Mouse (Mus musculus) heart, embryonic 13.5 days (tissue): ENCODE data around the gene Kmt5b. TPM values are rescaled to one million over a fixed set of nuclear protein-coding genes. Genes with fewer than 3 reads are reported as not detected.

Experiments
- ATAC-seq: fragments of 200-750 bp; cut with Nextera tagmentation; 2 replicates; pipeline ENCODE4 v1.8.0; 2017; ENCODE audit warnings: moderate TSS enrichment; ENCODE audit not compliant: insufficient number of reproducible peaks, low FRiP score, low TSS enrichment; ENCODE audit errors: extremely low read depth
- H3K27ac ChIP-seq: fragments of 300-500 bp; sonication (generic); replicated peaks from 2 replicates; pipeline ENCODE4 v1.5.1; 2015; ENCODE audit warnings: moderate library complexity, mild to moderate bottlenecking, inconsistent platforms
- H3K27me3 ChIP-seq: fragments of 300-500 bp; sonication (generic); replicated peaks from 2 replicates; pipeline ENCODE4 v1.6.1; 2015; ENCODE audit warnings: mild to moderate bottlenecking, inconsistent platforms
- H3K36me3 ChIP-seq: fragments of 300-500 bp; sonication (generic); 2 replicates; pipeline ENCODE4 v1.6.1; 2015; ENCODE audit warnings: mild to moderate bottlenecking, inconsistent platforms
- H3K4me1 ChIP-seq: fragments of 300-500 bp; sonication (generic); 2 replicates; pipeline ENCODE4 v1.6.1; 2015; ENCODE audit warnings: inconsistent platforms
- H3K4me2 ChIP-seq: fragments of 300-500 bp; sonication (generic); 2 replicates; pipeline ENCODE4 v1.6.1; 2015; ENCODE audit warnings: inconsistent platforms, mild to moderate bottlenecking, moderate library complexity
- H3K4me3 ChIP-seq: fragments of 300-500 bp; sonication (generic); 2 replicates; pipeline ENCODE4 v1.5.1; 2015; ENCODE audit warnings: moderate library complexity, mild to moderate bottlenecking, inconsistent platforms
- H3K9ac ChIP-seq: fragments of 300-500 bp; sonication (generic); 2 replicates; pipeline ENCODE4 v1.6.1; 2015; ENCODE audit warnings: inconsistent platforms, mild to moderate bottlenecking, moderate library complexity
- H3K9me3 ChIP-seq: fragments of 300-500 bp; sonication (generic); 2 replicates; pipeline ENCODE4 v1.6.1; 2016; ENCODE audit warnings: inconsistent platforms
- WGBS: fragments of 180-500 bp; shearing (Covaris S2); methylation state at CpG from one replicate; pipeline ENCODE4 v1.1.7; 2015; ENCODE audit warnings: mixed read lengths; 5-methylcytosine and 5-hydroxymethylcytosine counted together
- polyA plus RNA-seq: library from polyadenylated mRNA; unstranded; fragments of >200 nt; fragmentation: Nextera tagmentation; extraction: Ambion mirVana; gene quantifications from 2 replicates; pipeline ENCODE4 v1.2.1, GENCODE M21; 2015

The Kmt5b gene
- polyA plus RNA-seq, 1 experiment from 2014 or later, result 17.9 TPM

- peak; percentile 87 for ATAC-seq
- peaks cover 8% of the 10 kb centered on the region for H3K36me3 ChIP-seq
- H3K9ac ChIP-seq, result peak overlapping the region; percentile 100
- WGBS, result 1% methylated on average over 60 of the region's 60 CpGs
- no peaks in the 10 kb centered on the region for H3K9me3 ChIP-seq
- peaks cover 23% of the 10 kb centered on the region for H3K4me1 ChIP-seq
- H3K4me3 ChIP-seq, result peak overlapping the region; percentile 97
- peaks cover 10% of the 10 kb centered on the region; the same call in 1 of the 2 replicates for H3K27me3 ChIP-seq
- peak overlapping the region; percentile 100 for H3K27ac ChIP-seq
- peak overlapping the region; percentile 79 for H3K4me2 ChIP-seq
Observed at GRCm38 (mm10) chr19:3768697-3769383, 1.6 kb downstream of the Kmt5b start.

DNA sequence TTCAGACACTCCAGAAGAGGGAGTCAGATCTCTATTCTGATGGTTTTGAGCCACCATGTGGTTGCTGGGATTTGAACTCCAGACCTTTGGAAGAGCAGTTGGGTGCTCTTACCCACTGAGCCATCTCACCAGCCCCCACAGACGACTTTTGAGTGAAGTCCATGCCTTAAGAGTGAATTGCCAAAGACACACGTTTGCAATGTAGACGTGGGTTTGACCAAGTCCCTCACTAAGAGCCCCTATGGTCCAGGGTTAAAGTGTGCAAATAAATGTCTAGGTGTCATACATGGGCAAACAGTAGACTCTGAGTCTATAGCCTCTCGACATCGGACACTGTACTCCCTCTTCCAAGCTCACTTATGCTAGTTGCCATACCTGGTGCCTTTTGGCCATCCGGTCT is 2.3 kb downstream of the Kmt5b start:
- Histone ChIP-seq H3K4me3 (peak overlapping the region; percentile 97), H3K4me2 (peak overlapping the region; percentile 79), H3K4me1 (peaks cover 23% of the 10 kb centered on the region), H3K27me3 (peaks cover 9% of the 10 kb centered on the region; the same call in 1 of the 2 replicates), H3K9ac (peak overlapping the region; percentile 100), H3K27ac (peak overlapping the region; percentile 100; the same call in 1 of the 2 replicates), H3K36me3 (peaks cover 14% of the 10 kb centered on the region), H3K9me3 (no peaks in the 10 kb centered on the region)
- WGBS, result 84% methylated on average over 6 of the region's 6 CpGs
- ATAC-seq, result no peak

DNA sequence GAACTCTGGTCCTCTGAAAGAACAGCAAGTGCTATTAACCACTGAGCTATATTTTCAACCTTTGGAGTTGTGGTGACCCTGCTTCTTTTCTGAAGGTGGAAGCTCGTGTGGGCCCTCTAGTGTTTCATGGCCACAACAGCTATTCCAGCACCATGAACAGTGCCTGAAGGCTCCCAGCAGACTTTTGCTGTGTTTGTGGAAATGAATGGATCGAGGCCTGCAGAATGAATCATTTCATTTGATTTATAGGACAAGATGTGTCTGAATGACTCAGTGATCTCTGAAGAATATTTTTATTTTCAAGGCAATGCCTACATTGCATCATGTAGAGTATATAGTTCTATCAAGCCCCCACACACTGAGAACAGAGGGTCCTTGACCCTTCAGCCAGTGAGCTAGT is 6.9 kb downstream of the Kmt5b start:
- WGBS, result 67% methylated on average over 2 of the region's 2 CpGs

GRCm38 (mm10) chr19:3778713-3779112 is 11.5 kb downstream of the Kmt5b start:
- Histone ChIP-seq H3K36me3 (peaks cover 40% of the 10 kb centered on the region), H3K9ac (no peak overlapping the region), H3K4me2 (no peak overlapping the region), H3K4me1 (peaks cover 16% of the 10 kb centered on the region), H3K27me3 (no peaks in the 10 kb centered on the region), H3K27ac (no peak overlapping the region), H3K9me3 (no peaks in the 10 kb centered on the region), H3K4me3 (no peak overlapping the region)
- 91% methylated on average over 8 of the region's 8 CpGs for WGBS
- ATAC-seq, result no peak

More for the DNA sequence above, 6.9 kb downstream of the Kmt5b start:
- H3K36me3 ChIP-seq, result peaks cover 19% of the 10 kb centered on the region
- no peak overlapping the region for H3K27ac ChIP-seq
- H3K4me1 ChIP-seq, result peaks cover 26% of the 10 kb centered on the region
- no peaks in the 10 kb centered on the region for H3K9me3 ChIP-seq
- no peak overlapping the region for H3K9ac ChIP-seq
- H3K4me2 ChIP-seq, result no peak overlapping the region
- no peaks in the 10 kb centered on the region for H3K27me3 ChIP-seq
- ATAC-seq, result no peak
- no peak overlapping the region for H3K4me3 ChIP-seq

DNA sequence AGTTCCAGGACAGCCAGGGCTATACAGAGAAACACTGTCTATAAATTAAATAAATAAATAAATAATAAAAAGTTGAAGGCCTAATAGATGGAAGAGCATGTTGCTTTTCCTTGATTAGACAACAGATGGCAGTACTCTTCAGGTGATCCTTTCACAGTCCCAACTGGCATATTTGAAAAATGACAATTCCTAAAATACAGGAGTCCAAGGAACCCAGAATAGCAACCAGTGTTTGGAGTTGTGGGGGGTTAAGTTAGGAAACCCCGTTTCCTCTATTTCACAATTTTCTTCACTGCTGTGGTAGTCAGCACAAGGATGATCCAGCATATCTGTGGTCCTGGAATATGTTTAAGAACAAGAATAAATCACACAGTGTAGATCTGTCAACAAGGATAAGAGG is 22.9 kb downstream of the Kmt5b start:
- ATAC-seq, result no peak

DNA sequence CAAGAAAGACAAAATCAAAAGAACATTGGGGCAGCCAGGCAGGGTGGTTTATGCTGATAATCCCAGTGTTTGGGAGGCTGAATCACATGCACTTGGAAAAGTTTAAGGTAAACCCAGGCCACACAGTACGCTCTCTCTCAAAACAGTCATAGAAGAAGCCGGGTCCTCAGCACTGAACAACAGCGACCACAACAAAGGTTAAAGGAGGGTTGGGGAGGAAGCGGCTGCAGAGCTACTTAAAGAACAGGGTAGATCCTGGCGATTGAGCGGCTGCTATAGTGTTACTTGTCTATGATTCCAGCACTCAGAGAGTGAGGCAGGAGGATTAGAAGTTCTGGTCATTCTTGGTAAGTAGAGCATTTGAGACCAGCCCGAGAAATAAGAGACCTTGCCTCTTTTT is 38.3 kb downstream of the Kmt5b start:
- Histone ChIP-seq H3K36me3 (peaks cover 99% of the 10 kb centered on the region), H3K9ac (no peak overlapping the region)
- 86% methylated on average over 7 of the region's 7 CpGs for WGBS

More for the DNA sequence above, 22.9 kb downstream of the Kmt5b start:
- Histone ChIP-seq H3K4me2 (no peak overlapping the region), H3K27ac (no peak overlapping the region), H3K4me1 (peaks cover 4% of the 10 kb centered on the region; the same call in 1 of the 2 replicates), H3K27me3 (no peaks in the 10 kb centered on the region), H3K9me3 (no peaks in the 10 kb centered on the region), H3K9ac (no peak overlapping the region), H3K36me3 (peaks cover 72% of the 10 kb centered on the region), H3K4me3 (no peak overlapping the region)
- 83% methylated on average over 1 of the region's 1 CpGs for WGBS

DNA sequence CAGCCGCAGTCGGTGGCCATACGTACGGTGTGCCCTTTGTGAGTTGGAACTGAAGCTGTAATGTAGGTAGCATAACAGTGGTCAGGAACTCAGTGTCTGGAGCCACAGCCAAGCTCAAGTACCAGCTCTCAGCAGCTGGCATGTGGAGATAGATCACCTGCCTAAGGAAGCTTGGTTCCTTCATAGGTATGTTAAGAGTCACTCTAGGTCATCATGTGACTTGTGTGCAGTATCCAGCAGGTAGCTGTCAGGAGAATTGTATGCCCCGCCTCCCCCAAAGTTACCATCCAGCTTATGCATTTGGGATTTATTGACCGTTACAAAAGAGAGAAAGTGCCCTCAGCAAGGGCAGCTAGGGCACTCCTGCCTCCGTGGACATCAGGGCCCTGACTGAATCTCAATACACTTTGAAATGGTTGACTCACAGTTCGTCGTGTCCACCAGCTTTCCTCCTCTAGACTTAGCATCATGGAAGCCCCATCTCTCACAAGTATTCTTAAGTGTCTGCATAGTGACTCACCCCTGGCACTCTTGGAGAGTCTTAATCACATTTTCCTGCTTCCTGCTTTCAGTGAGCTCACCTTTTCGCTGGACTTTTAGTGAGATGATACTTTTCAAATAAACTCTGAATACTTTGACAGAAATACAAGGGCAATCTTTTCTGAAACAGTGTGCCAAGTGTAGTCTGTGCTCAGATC is 43.5 kb downstream of the Kmt5b start:
- Histone ChIP-seq H3K36me3 (peaks cover 90% of the 10 kb centered on the region), H3K4me2 (no peak overlapping the region), H3K4me3 (no peak overlapping the region), H3K27me3 (no peaks in the 10 kb centered on the region), H3K27ac (no peak overlapping the region), H3K9me3 (no peaks in the 10 kb centered on the region), H3K9ac (no peak overlapping the region), H3K4me1 (0 out of 2 replicates have a peak, but pooled peaks cover 3% of the 10 kb centered on the region)
- 91% methylated on average over 10 of the region's 10 CpGs for WGBS
- no peak for ATAC-seq

More for the DNA sequence above, 38.3 kb downstream of the Kmt5b start:
- Histone ChIP-seq H3K9me3 (no peaks in the 10 kb centered on the region), H3K4me1 (peaks cover 6% of the 10 kb centered on the region; the same call in 1 of the 2 replicates), H3K27me3 (no peaks in the 10 kb centered on the region), H3K4me3 (no peak overlapping the region), H3K4me2 (no peak overlapping the region), H3K27ac (no peak overlapping the region)
- no peak for ATAC-seq

DNA sequence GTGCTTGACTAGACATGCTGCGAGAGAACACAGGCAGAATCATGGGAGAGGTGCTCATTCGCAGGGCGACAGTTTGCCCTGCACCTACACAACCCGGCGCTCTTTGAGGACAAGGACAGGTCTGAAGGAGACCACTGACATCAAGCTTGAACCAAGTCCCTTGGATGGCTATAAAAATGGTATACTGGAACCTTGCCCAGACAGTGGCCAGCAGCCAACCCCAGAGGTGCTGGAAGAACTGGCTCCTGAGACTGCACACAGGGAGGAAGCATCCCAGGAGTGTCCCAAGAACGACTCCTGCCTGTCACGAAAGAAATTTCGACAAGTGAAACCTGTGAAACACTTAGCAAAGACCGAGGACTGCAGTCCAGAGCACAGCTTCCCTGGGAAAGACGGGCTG is 47.2 kb downstream of the Kmt5b start:
- ATAC-seq, result no peak
- no peak overlapping the region for H3K4me2 ChIP-seq
- no peak overlapping the region for H3K4me3 ChIP-seq
- peaks cover 73% of the 10 kb centered on the region for H3K36me3 ChIP-seq
- no peak overlapping the region for H3K27ac ChIP-seq
- no peaks in the 10 kb centered on the region for H3K9me3 ChIP-seq
- 82% methylated on average over 10 of the region's 10 CpGs for WGBS
- H3K27me3 ChIP-seq, result no peaks in the 10 kb centered on the region
- H3K4me1 ChIP-seq, result peaks cover 8% of the 10 kb centered on the region; the same call in 1 of the 2 replicates
- H3K9ac ChIP-seq, result no peak overlapping the region

DNA sequence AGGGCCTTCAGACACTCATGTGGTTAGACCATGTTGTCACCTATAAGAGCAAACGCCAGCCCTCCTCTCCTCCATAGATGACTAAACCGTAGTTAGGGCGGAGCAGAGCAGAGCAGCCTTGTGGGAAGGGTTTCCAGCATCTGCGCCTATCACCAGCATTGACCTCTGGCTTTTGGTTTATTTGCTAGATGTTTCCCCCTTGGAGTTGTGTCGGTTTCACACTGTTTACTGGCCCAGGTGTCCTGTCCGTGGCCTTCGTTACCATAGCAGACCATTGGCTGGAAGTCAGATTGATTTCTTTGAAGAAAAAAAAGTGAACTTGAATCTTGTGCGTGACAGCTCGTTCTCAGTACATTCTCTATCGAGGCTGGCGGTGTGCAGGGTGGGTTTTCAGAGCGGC is 48.6 kb downstream of the Kmt5b start:
- no peak for ATAC-seq
- H3K9ac ChIP-seq, result no peak overlapping the region
- peaks cover 60% of the 10 kb centered on the region for H3K36me3 ChIP-seq
- H3K4me3 ChIP-seq, result no peak overlapping the region
- H3K27me3 ChIP-seq, result no peaks in the 10 kb centered on the region
- WGBS, result 88% methylated on average over 12 of the region's 12 CpGs
- no peaks in the 10 kb centered on the region for H3K9me3 ChIP-seq
- H3K27ac ChIP-seq, result no peak overlapping the region
- peaks cover 17% of the 10 kb centered on the region for H3K4me1 ChIP-seq
- H3K4me2 ChIP-seq, result no peak overlapping the region

- 56% methylated on average over 2 of the region's 2 CpGs for WGBS
- peaks cover 37% of the 10 kb centered on the region for H3K36me3 ChIP-seq
- H3K27me3 ChIP-seq, result no peaks in the 10 kb centered on the region
- H3K4me1 ChIP-seq, result peaks cover 17% of the 10 kb centered on the region
- no peak overlapping the region for H3K4me3 ChIP-seq
- H3K9me3 ChIP-seq, result no peaks in the 10 kb centered on the region
- ATAC-seq, result no peak
- H3K27ac ChIP-seq, result no peak overlapping the region
- H3K9ac ChIP-seq, result no peak overlapping the region
- no peak overlapping the region for H3K4me2 ChIP-seq
Observed at GRCm38 (mm10) chr19:3819080-3819479, 51.9 kb downstream of the Kmt5b start.

GRCm38 (mm10) chr19:3819899-3820444 is 52.8 kb downstream of the Kmt5b start:
- WGBS, result 63% methylated on average over 2 of the region's 2 CpGs
- Histone ChIP-seq H3K4me2 (no peak overlapping the region), H3K9me3 (no peaks in the 10 kb centered on the region), H3K4me3 (no peak overlapping the region), H3K27ac (no peak overlapping the region), H3K36me3 (peaks cover 28% of the 10 kb centered on the region), H3K9ac (no peak overlapping the region), H3K4me1 (peaks cover 13% of the 10 kb centered on the region), H3K27me3 (no peaks in the 10 kb centered on the region)
- no peak for ATAC-seq
